10 mouse cellular contexts compared by ENCODE assay signal in genomic region chr4:136176022-136176552, GRCm38 (mm10). TPM values are rescaled to one million over a fixed set of nuclear protein-coding genes. Genes with fewer than 3 reads are reported as not detected.
DNase-seq lines count a peak whose midpoint lies in the region; ATAC-seq and TF ChIP-seq lines count a peak whose summit lies in the region.
"Had no signal": no experiment of that assay in that cellular context is flagged by ENCODE, and none has a peak within 500 bp of the region (broad histone marks: within the 10 kb centered on the region; RNA-seq: fewer than 3 reads in every experiment).

No protein-coding gene starts in this region.

- peaks cover 62% of the 10 kb centered on the region for H3K79me2 ChIP-seq in myocyte (ENCODE audit: control insufficient read depth, insufficient read depth)

- H3K27ac ChIP-seq in forebrain, embryonic 10.5 days = peak overlapping the region; percentile 44
- no peak overlapping the region for H3K27ac ChIP-seq in forebrain, embryonic 16.5 days (ENCODE audit: low read length)
- H3K27ac ChIP-seq in hindbrain, embryonic 13.5 days = no peak overlapping the region

- H3K36me3 ChIP-seq in forebrain, embryonic 10.5 days (replicated peaks) = peaks cover 53% of the 10 kb centered on the region
- H3K36me3 ChIP-seq in forebrain, embryonic 16.5 days (ENCODE audit: control insufficient read depth, insufficient read depth) = no peaks in the 10 kb centered on the region
- peaks cover 13% of the 10 kb centered on the region for H3K36me3 ChIP-seq in megakaryocyte, embryonic 14.5 days (replicated peaks; ENCODE audit: low read length)
- H3K36me3 ChIP-seq in hindbrain, embryonic 13.5 days = no peaks in the 10 kb centered on the region
- peaks cover 15% of the 10 kb centered on the region for H3K36me3 ChIP-seq in myocyte (ENCODE audit: control insufficient read depth, insufficient read depth)

- H3K9me3 ChIP-seq in forebrain, embryonic 10.5 days = no peaks in the 10 kb centered on the region
- H3K9me3 ChIP-seq in forebrain, embryonic 16.5 days (ENCODE audit: control insufficient read depth, low read length) = no peaks in the 10 kb centered on the region
- no peaks in the 10 kb centered on the region for H3K9me3 ChIP-seq in megakaryocyte, embryonic 14.5 days
- no peaks in the 10 kb centered on the region for H3K9me3 ChIP-seq in hindbrain, embryonic 13.5 days

- H3K27me3 ChIP-seq in forebrain, embryonic 10.5 days (ENCODE audit: poor library complexity, severe bottlenecking) = peaks cover 10% of the 10 kb centered on the region
- no peaks in the 10 kb centered on the region for H3K27me3 ChIP-seq in forebrain, embryonic 16.5 days (replicated peaks; ENCODE audit: control insufficient read depth, insufficient read depth, low read length)
- no peaks in the 10 kb centered on the region for H3K27me3 ChIP-seq in megakaryocyte, embryonic 14.5 days (replicated peaks)
- peaks cover 13% of the 10 kb centered on the region for H3K27me3 ChIP-seq in hindbrain, embryonic 13.5 days
- no peaks in the 10 kb centered on the region for H3K27me3 ChIP-seq in myocyte (ENCODE audit: control insufficient read depth, insufficient read depth, insufficient read length)

- H3K4me2 ChIP-seq in forebrain, embryonic 16.5 days (ENCODE audit: low read length) = no peak overlapping the region
- H3K4me2 ChIP-seq in hindbrain, embryonic 13.5 days = no peak overlapping the region
- H3K4me2 ChIP-seq in myocyte (ENCODE audit: low read depth) = peak overlapping the region; percentile 98

- no peak overlapping the region for H3K9ac ChIP-seq in forebrain, embryonic 16.5 days (replicated peaks; ENCODE audit: low read depth, low read length)
- H3K9ac ChIP-seq in hindbrain, embryonic 13.5 days = peak overlapping the region; percentile 53; the same call in 1 of the 2 replicates

- peaks cover 90% of the 10 kb centered on the region for H3K4me1 ChIP-seq in forebrain, embryonic 10.5 days
- H3K4me1 ChIP-seq in forebrain, embryonic 16.5 days (replicated peaks; ENCODE audit: control insufficient read depth, insufficient read depth, low read length) = peaks cover 36% of the 10 kb centered on the region
- peaks cover 96% of the 10 kb centered on the region for H3K4me1 ChIP-seq in megakaryocyte, embryonic 14.5 days
- peaks cover 69% of the 10 kb centered on the region for H3K4me1 ChIP-seq in hindbrain, embryonic 13.5 days (replicated peaks)

- 80% methylated on average over 10 of the region's 10 CpGs for WGBS in forebrain, embryonic 10.5 days
- 67% methylated on average over 10 of the region's 10 CpGs for WGBS in forebrain, embryonic 16.5 days
- WGBS in hindbrain, embryonic 13.5 days = 73% methylated on average over 10 of the region's 10 CpGs

- H3ac ChIP-seq in myocyte (ENCODE audit: control insufficient read depth, insufficient read length) = no peak overlapping the region

- H3K4me3 ChIP-seq in forebrain, embryonic 10.5 days = peak overlapping the region; percentile 5; the same call in 1 of the 2 replicates
- H3K4me3 ChIP-seq in forebrain, embryonic 16.5 days (replicated peaks; ENCODE audit: low read length) = no peak overlapping the region
- peak overlapping the region; percentile 42 for H3K4me3 ChIP-seq in megakaryocyte, embryonic 14.5 days (replicated peaks)
- no peak overlapping the region for H3K4me3 ChIP-seq in hindbrain, embryonic 13.5 days
- H3K4me3 ChIP-seq in myocyte = peak overlapping the region; percentile 98

- no peak for DNase-seq in forebrain, embryonic 10.5 days (ENCODE audit: extremely low spot score, low spot score)
- DNase-seq in kidney, adult 8-10 months = no peak
- DNase-seq in ovary, adult 18-20 months (ENCODE audit: low spot score) = no peak
- DNase-seq: cerebellum, adult 8-10 months had no signal

- no peak for ATAC-seq in forebrain, embryonic 16.5 days
- ATAC-seq in megakaryocyte, adult 5-6 weeks (ENCODE audit: poor library complexity, severe bottlenecking) = no peak
- ATAC-seq in hindbrain, embryonic 13.5 days (ENCODE audit: low FRiP score) = no peak

- no peak for TF ChIP-seq POLR2A in myocyte (IDR thresholded peaks at IDR 0.05; ENCODE audit: insufficient read length, low read depth)

TF ChIP-seq in myocyte, 11 proteins besides CTCF, POLR2A, EP300 and RAD21:
- no peak for TF ChIP-seq REST (IDR thresholded peaks at IDR 0.05; ENCODE audit: insufficient read depth, insufficient read length)
- peak; percentile 14 for TF ChIP-seq POLR2AphosphoS2 (IDR thresholded peaks at IDR 0.05; ENCODE audit: insufficient read length, low read depth)

RNA-seq across cellular contexts. Expression of gene E2f2, which starts 3.9 kb away (rescaled TPM):
- polyA plus RNA-seq in forebrain, embryonic 10.5 days (2016; fragmentation: Nextera tagmentation; extraction: Ambion mirVana) = 10.3 and 11.4 TPM in 2 replicates
- polyA plus RNA-seq in forebrain, embryonic 16.5 days (2015; fragmentation: Nextera tagmentation; extraction: Ambion mirVana) = 3.9 and 4.3 TPM in 2 replicates
- polyA plus RNA-seq in megakaryocyte, embryonic 14.5 days (2012; ENCODE audit: insufficient read depth, low replicate concordance) = 10.5 and 25.7 TPM in 2 replicates
- 78.1 and 107 TPM in 2 replicates for total RNA-seq in megakaryocyte, adult 5-6 weeks (2015)
- 59.4 and 63.6 TPM in 2 replicates for total RNA-seq in megakaryocyte, adult 5-6 weeks (2017)
- 2.7 and 3.2 TPM in 2 replicates for polyA plus RNA-seq in hindbrain, embryonic 13.5 days (2015; fragmentation: Nextera tagmentation; extraction: Ambion mirVana)
- 56.3 TPM for polyA plus RNA-seq in myocyte (2012; fragmentation: generic; extraction: Trizol)

RNA-seq across cellular contexts. Expression of gene Asap3, which starts 30.1 kb away (rescaled TPM):
- 4.7 and 5.2 TPM in 2 replicates for polyA plus RNA-seq in forebrain, embryonic 10.5 days (2016; fragmentation: Nextera tagmentation; extraction: Ambion mirVana)
- polyA plus RNA-seq in forebrain, embryonic 16.5 days (2015; fragmentation: Nextera tagmentation; extraction: Ambion mirVana) = 3.7 and 4.1 TPM in 2 replicates
- polyA plus RNA-seq in megakaryocyte, embryonic 14.5 days (2012; ENCODE audit: insufficient read depth, low replicate concordance) = not detected in 2 replicates
- total RNA-seq in megakaryocyte, adult 5-6 weeks (2015) = not detected in 2 replicates
- total RNA-seq in megakaryocyte, adult 5-6 weeks (2017) = 0.04 TPM in 1 of 2 replicates, not detected in the other
- 5.8 and 6.3 TPM in 2 replicates for polyA plus RNA-seq in hindbrain, embryonic 13.5 days (2015; fragmentation: Nextera tagmentation; extraction: Ambion mirVana)
- 3.9 TPM for polyA plus RNA-seq in myocyte (2012; fragmentation: generic; extraction: Trizol)
- total RNA-seq: megakaryocyte-erythroid progenitor cell, adult 5-6 weeks had no signal

RNA-seq across cellular contexts. Expression of gene Id3, which starts 32.8 kb away (rescaled TPM):
- polyA plus RNA-seq in forebrain, embryonic 10.5 days (2016; fragmentation: Nextera tagmentation; extraction: Ambion mirVana) = 488 and 529 TPM in 2 replicates
- 85.1 and 102 TPM in 2 replicates for polyA plus RNA-seq in forebrain, embryonic 16.5 days (2015; fragmentation: Nextera tagmentation; extraction: Ambion mirVana)
- 13.8 TPM in 1 of 2 replicates, not detected in the other for polyA plus RNA-seq in megakaryocyte, embryonic 14.5 days (2012; ENCODE audit: insufficient read depth, low replicate concordance)
- 1.9 and 2.0 TPM in 2 replicates for total RNA-seq in megakaryocyte, adult 5-6 weeks (2015)
- 0.77 and 1.8 TPM in 2 replicates for total RNA-seq in megakaryocyte, adult 5-6 weeks (2017)
- 234 and 269 TPM in 2 replicates for polyA plus RNA-seq in hindbrain, embryonic 13.5 days (2015; fragmentation: Nextera tagmentation; extraction: Ambion mirVana)
- polyA plus RNA-seq in myocyte (2012; fragmentation: generic; extraction: Trizol) = 15.2 TPM

Comparison
In these comparisons a context has a peak if more than half of its experiments do, and no peak if none do; other contexts are left out.
1. H3K4me3 ChIP-seq: peak in forebrain, embryonic 10.5 days (single experiment), megakaryocyte, embryonic 14.5 days (single experiment) and myocyte (single experiment); none in forebrain, embryonic 16.5 days (single experiment) and hindbrain, embryonic 13.5 days (single experiment).